In genomic region chr7:34818660-34819059, GRCm38 (mm10) we compare ENCODE assay signal across 21 mouse cellular contexts. TPM values are rescaled to one million over a fixed set of nuclear protein-coding genes. Genes with fewer than 3 reads are reported as not detected.
"Had no signal": no experiment of that assay in that cellular context is flagged by ENCODE, and none has a peak within 500 bp of the region (broad histone marks: within the 10 kb centered on the region; RNA-seq: fewer than 3 reads in every experiment).

No protein-coding gene starts in this region.

- ATAC-seq: liver, postnatal 0 days; lung, postnatal 0 days; midbrain, embryonic 13.5 days; midbrain, embryonic 16.5 days had no signal

- H3K4me3 ChIP-seq: limb, embryonic 12.5 days; limb, embryonic 15.5 days; midbrain, embryonic 13.5 days; myocyte; stomach, embryonic 15.5 days had no signal

- H3K27ac ChIP-seq: kidney, postnatal 0 days; limb, embryonic 12.5 days; limb, embryonic 15.5 days; liver, embryonic 14.5 days; macrophage; midbrain, embryonic 13.5 days; stomach, embryonic 15.5 days had no signal

- H3K36me3 ChIP-seq: limb, embryonic 12.5 days; limb, embryonic 15.5 days; midbrain, embryonic 13.5 days; stomach, embryonic 15.5 days had no signal

- H3K4me2 ChIP-seq: limb, embryonic 12.5 days; limb, embryonic 15.5 days; liver, embryonic 11.5 days; lung, embryonic 14.5 days; midbrain, embryonic 13.5 days; stomach, embryonic 15.5 days had no signal

- H3K4me1 ChIP-seq: limb, embryonic 15.5 days; stomach, embryonic 15.5 days had no signal

- DNase-seq: kidney, postnatal 36 days; layer of hippocampus, postnatal 36 days; left cerebral cortex, postnatal 4 days; liver, postnatal 0 days; lung, embryonic 14.5 days; right cerebral cortex, postnatal 25 days; spleen, adult 18-20 months; thymus, postnatal 36 days had no signal

- H3K9ac ChIP-seq: limb, embryonic 12.5 days; limb, embryonic 15.5 days; liver, embryonic 14.5 days; liver, postnatal 0 days; lung, embryonic 14.5 days; midbrain, embryonic 13.5 days; stomach, embryonic 15.5 days had no signal

- H3K9me3 ChIP-seq: limb, embryonic 12.5 days; limb, embryonic 15.5 days; midbrain, embryonic 13.5 days; stomach, embryonic 15.5 days had no signal

RNA-seq across cellular contexts. Expression of gene Chst8, which starts 6.1 kb away (rescaled TPM):
- total RNA-seq: megakaryocyte, adult 5-6 weeks; monocyte, adult 5-6 weeks had no signal
- polyA plus RNA-seq: macrophage, myocyte had no signal
